Mouse (Mus musculus) lung, postnatal 0 days (tissue): ENCODE data around the gene Spsb2.

ENCODE experiments used
- CTCF ChIP-seq: IDR thresholded peaks from 2 replicates; pipeline ENCODE4 v1.5.1; 2016; ENCODE audit warnings: antibody characterized with exemption, mild to moderate bottlenecking
- EP300 ChIP-seq: IDR thresholded peaks from 2 replicates; pipeline ENCODE4 v1.6.1; 2016; ENCODE audit warnings: antibody characterized with exemption, mild to moderate bottlenecking, control low read depth

DNA sequence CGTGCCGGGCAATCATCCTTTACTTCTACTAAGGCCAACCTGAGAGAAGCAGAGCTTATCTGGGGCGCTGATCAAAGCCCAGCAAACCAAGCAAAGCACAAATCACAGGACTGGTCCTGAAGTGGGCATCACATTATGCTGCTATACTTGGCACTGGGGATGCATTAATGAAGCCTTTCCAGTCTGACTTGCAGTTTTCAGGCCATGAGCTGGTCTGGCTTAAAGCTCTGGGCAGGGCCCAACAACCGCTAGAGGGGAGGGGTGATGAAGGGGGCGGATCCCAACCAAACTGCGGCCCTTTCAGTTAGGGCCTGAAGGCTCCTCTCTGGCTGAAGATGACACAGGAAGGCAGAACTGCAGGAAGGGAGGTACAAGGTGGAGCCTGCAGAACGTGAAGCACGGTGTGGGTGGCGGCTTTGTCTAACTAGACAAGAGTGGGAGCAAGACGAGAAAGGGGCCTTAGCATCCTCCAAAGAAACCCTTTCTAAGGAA lies 19.7 kb downstream of the Spsb2 start:
- TF ChIP-seq CTCF (no peak), EP300 (no peak)
